Mouse (Mus musculus): Measurements from ENCODE around the gene Narfl.

Gene Narfl

GRCm38 (mm10) chr17:25830200-25830753 lies 56.7 kb downstream of the Narfl start:
- DNase-seq (ENCODE audit: low spot score): no peak

- DNase-seq (ENCODE audit: low spot score): no peak
These were observed 57.3 kb downstream of the Narfl start for GRCm38 (mm10) chr17:25830806-25831431.

GRCm38 (mm10) chr17:25831451-25832281 lies 58.1 kb downstream of the Narfl start:
- DNase-seq (ENCODE audit: low spot score): no peak

GRCm38 (mm10) chr17:25832436-25833290 lies 59.1 kb downstream of the Narfl start:
- DNase-seq (ENCODE audit: low spot score): peak; percentile 100

All from lung, postnatal 25 days (tissue).